Mouse (Mus musculus) heart, postnatal 0 days (tissue): Measurements from ENCODE around the gene Mc1r.

Source experiments
- CTCF ChIP-seq: IDR thresholded peaks from 2 replicates; pipeline ENCODE4 v1.5.1; 2016; ENCODE audit warnings: antibody characterized with exemption, control low read depth, low read depth
- EP300 ChIP-seq: IDR thresholded peaks from 2 replicates; pipeline ENCODE4 v1.6.1; 2016; ENCODE audit warnings: antibody characterized with exemption, low read depth

DNA sequence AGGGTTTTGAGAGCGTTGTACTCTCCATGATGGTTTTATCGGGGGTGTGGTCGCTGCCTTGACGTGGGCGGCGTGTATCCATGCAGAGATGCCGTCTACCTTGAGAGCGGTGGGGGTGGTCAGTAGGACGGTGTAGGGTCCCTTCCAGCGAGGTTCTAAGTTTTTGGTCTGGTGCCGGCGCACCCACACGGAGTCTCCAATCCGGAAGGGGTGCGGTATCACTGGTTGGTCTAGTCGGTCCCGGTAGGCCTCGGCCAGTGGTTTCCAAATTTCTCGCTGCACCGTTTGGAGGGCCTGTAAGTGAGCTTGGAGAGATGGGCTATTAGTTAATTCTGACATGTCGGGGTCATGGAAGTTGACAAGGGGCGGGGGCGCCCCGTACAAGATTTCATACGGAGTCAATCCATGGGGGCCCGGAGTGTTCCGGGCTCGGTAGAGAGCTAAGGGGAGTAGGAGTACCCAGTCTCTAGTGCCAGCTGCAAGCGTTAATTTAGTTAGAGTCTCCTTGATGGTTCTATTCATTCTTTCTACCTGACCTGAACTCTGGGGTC, 21.5 kb downstream of the Mc1r start:
- TF ChIP-seq CTCF (no peak), EP300 (no peak)
